Mouse (Mus musculus) layer of hippocampus, adult 8-10 months (tissue): ENCODE data around the gene Abcc9. TPM values are rescaled to one million over a fixed set of nuclear protein-coding genes. Genes with fewer than 3 reads are reported as not detected.

Experiments used
- DNase-seq, 2 experiments: peaks; one replicate each; pipeline ENCODE4 v3.0.0; 2022; ENCODE audit warnings: low spot score in 2 of 2
- total RNA-seq, 4 experiments: library from RNA; stranded (reverse); gene quantifications; 2 replicates each; pipeline ENCODE4 v1.2.4; 2022

Abcc9 gene
- total RNA-seq, result 1 to 10 TPM; 3.2 to 4.2 (median 4.0) TPM

- no peak for DNase-seq
Observed at GRCm38 (mm10) chr6:142701652-142702637, at the start of gene Abcc9. Abcc9 (minus strand) TSS chr6:142702315.

DNA sequence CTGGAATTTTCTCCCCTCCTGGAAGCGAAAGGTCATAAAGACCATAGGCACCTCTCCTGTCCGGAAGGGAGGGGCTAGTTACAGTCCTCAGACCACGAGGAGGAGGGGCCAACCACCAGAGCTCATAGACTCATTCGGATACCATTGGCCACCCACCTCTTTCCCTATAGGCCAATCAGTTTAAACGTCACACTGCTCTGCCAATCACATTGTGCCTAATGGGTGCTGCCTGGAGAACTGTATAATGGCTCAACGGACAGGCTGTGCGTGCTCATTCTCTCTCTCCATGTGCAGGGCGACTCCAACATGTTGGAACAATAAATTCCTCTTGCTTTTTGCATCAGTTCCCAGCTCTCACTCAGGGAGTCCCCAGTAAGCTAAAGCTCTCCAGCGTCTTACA, 49.2 kb upstream of the Abcc9 start:
- no peak for DNase-seq

DNA sequence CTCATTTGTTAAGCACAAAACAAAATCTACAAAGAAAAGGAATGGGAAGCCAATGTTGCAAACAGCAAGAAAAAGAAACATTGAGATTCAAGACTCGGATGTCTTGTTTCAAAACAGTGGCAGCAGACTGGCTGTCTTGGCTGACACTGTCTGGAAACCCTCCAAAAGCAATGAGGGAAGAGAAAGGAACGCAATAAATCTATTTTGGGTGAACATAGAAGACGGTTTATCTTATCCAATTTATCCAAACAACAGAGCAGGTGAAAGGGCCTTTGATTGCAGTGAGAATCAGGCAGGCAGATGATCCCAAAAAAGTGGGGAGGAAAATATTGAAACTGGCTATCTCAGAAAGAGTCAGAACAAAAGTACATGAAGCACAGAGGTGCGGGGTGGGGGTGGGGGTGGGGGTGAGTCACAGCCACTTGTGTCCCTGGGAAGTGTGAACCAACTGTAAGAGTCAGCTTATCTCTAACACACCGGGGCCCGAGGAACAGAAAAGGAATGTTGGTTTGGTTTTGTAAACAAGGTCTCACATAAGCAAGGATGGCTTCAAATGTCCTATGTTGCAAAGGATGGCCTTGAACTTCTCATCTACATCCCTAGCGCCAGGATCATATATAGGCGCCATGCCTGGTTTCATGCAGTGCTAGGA, 46.1 kb upstream of the Abcc9 start:
- no peak for DNase-seq

- DNase-seq, result no peak
Observed at GRCm38 (mm10) chr6:142747165-142747564, 45.0 kb upstream of the Abcc9 start.

GRCm38 (mm10) chr6:142746765-142747164, 44.6 kb upstream of the Abcc9 start:
- DNase-seq, result no peak

DNA sequence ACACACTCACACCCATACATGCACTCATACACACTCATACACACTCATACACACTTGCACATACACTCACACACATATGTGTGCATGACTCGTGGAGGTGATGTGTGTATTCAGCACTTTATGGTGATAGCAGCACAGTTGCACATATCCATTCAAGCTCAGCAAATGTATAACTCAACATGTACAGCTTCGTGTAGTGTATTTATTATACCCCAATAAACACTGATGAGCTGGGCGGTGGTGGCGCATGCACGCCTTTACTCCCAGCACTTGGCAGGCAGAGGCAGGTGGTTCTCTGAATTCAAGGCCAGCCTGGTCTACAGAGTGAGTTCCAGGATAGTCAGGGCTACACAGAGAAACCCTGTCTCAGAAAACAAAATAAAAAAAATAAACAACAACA, 43.4 kb upstream of the Abcc9 start:
- no peak for DNase-seq

GRCm38 (mm10) chr6:142743193-142743592, 41.1 kb upstream of the Abcc9 start:
- no peak for DNase-seq

GRCm38 (mm10) chr6:142741763-142742162, 39.6 kb upstream of the Abcc9 start:
- no peak for DNase-seq

- DNase-seq, result no peak
Observed at GRCm38 (mm10) chr6:142738637-142739036, 36.5 kb upstream of the Abcc9 start.

- DNase-seq, result no peak
Observed at GRCm38 (mm10) chr6:142738225-142738624, 36.1 kb upstream of the Abcc9 start.

DNA sequence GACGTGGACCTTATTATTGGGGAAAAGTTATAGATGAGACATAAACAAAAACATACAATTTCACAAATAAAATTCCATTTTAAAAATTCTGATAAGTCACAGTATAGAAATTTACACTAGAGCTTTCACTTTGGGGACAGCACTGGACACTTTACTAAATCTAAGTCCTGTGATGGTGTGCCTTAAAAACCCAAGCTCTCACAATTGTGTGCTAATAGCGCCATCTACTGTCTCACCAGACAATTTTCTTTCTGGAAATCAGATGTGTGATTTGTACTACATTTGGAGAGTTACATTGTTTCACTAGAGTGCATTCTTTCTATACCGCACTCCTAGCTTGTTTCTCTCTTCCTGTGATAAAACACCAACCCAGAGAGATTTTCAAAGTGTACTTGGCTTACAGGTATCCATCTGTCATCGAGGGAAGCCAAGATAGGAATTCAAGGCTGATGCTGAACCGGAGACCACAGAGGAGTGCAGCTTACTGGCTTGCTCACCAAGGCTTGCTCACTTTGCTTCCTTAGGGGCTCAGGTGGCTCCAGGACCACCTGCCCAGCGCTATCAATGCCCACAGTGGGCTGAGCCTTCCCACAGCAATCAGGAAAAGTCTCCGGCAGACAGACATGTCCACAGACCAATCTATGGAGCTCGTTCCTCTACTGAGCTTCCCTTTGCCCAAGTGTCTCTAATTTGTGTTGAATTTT, 33.3 kb upstream of the Abcc9 start:
- DNase-seq, result no peak

DNA sequence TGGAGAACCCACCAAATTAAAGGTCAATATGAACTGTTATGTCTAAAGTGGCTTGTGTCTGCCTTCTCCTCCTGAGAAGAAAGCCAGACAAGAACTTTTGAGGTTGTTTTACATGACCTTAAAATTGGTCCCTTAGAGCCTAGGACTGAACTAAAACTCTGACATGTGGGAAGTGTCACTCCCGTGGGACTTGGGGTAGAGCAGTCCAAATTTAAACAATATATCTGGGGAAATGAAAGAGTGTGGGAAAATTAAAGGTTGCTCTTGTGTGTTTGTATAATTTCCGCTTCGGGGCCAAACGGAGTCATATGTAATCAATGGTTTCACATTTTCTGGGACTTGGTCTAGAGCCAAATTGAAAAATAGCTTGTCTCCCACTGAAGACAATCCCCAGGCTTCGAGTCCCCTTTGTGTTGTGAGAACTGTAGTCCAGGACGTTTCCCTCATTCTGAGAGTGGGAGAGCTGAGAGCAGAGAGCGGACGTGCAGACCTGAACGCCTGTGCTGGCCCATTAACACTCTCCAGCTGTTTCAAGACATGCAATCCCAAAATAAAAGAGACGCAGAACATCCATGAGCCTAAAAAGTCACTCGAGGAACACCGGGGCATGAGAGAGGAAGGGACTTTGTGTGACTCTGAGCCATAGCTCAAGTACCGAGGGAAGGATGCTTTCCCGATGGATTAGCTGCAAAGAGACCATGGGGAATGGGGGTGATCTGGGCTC, 30.6 kb upstream of the Abcc9 start:
- no peak for DNase-seq

GRCm38 (mm10) chr6:142726032-142726431, 23.9 kb upstream of the Abcc9 start:
- DNase-seq, result no peak

DNA sequence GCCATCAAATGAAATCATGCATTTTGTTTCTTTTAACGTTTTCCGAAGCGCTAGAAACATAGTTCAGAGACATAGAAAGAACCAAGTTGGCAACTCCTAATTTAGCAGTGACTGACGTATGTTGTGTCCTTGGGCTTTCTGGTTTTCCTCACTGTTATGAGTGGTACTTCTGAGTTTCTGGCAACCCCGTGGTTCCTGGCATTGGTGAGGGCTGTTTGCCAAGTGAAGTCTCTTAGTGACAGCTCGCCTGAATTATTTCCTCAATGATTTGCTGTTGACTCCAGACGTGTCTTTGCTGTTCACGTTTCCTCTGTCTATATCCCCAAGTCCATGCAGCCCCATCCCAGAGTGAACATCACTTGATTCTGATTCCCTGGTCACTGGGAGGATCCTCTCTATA, 19.6 kb upstream of the Abcc9 start:
- DNase-seq, result no peak

GRCm38 (mm10) chr6:142720641-142721040, 18.5 kb upstream of the Abcc9 start:
- no peak for DNase-seq

DNA sequence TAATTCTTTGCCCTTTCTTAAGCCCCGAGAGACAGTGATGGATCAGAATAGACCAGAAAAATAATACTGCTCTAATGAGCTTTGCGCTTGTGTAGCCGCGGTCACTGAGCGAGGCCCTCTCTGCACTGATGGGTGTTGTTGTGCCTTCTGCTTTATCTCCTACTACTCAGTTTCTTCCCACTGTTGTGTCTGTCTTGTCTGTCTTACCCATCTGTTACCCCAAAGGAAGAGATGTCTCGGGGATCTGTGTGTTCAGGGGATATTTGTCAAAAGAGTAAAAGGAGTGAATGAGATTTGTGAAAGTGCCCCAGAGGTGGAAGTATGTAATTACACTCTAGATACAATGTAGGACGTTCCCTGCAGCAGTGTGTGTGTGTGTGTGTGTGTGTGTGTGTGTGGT, 16.1 kb upstream of the Abcc9 start:
- peak; percentile 15 for DNase-seq

DNA sequence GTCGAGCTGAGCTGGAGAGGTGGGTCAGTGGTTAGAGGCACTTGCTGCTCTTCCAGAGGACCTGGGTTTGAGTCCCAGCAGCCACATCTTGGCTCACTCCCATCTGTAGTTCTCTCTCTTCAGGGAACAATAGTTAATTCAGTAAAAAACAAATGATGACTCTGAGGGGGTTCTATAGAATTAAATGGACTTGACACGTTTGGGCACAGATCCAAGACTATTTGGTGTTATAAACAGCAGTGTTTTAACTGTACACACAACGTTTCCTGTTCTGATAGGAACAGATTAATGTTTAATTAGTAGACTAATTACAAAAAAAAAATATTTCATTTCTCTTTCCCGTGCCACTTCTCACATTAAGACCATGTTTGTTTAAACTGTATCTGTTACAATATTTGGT, 15.1 kb upstream of the Abcc9 start:
- no peak for DNase-seq

- no peak for DNase-seq
Observed at GRCm38 (mm10) chr6:142715026-142715425, 12.9 kb upstream of the Abcc9 start.

- DNase-seq, result no peak
Observed at GRCm38 (mm10) chr6:142711106-142711505, 9.0 kb upstream of the Abcc9 start.

DNA sequence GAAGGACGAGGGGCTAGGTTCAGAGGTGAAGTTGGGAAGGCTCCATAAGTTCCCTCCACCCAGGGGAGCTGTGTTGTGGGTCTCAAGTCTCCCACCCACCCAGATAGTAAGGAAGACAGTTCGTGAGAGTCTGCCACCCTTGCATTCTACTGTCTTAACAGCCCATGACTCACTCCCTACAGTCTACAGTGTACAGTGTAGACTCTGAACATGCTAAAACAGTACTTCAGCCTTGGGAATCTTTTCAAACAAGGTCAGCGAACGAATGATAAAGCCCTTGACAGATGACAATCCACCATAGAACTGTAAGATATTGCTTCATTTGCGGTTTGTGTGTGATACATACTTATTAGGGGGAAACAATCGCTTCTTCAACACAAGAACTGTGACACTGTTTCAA, 8.6 kb upstream of the Abcc9 start:
- no peak for DNase-seq

GRCm38 (mm10) chr6:142708369-142708768, 6.3 kb upstream of the Abcc9 start:
- no peak for DNase-seq
